Mouse (Mus musculus): ENCODE data around the gene Slc16a6. TPM values are rescaled to one million over a fixed set of nuclear protein-coding genes. Genes with fewer than 3 reads are reported as not detected.

The Slc16a6 gene
- polyA plus RNA-seq, 1 experiment from 2014 or later = 1.2 TPM

- peaks cover 6% of the 10 kb centered on the region for H3K27me3 ChIP-seq
- TF ChIP-seq CTCF (IDR thresholded peaks at IDR 0.05) = peak; percentile 74
- no peak for ATAC-seq
- CTCF ChIA-PET = interaction anchor here (0.7 to 2.3 kb wide), 8 partner anchors 9 to 201 kb away, joined by 3 to 21 read pairs (median 3); no protein-coding TSS in a partner anchor
- no peak for DNase-seq (ENCODE audit: low read depth, low spot score)
- POLR2A ChIA-PET = no interaction called here
- in situ Hi-C loops (cut with MboI; ENCODE audit: low pct_unique_long_range_greater_than_20kb) = loop anchor here (5.0 to 25.0 kb wide), 4 partner anchors 142 to 983 kb away; no protein-coding TSS in a partner anchor
These were observed 27.9 kb downstream of the Slc16a6 start for GRCm38 (mm10) chr11:109445438-109446035.

GRCm38 (mm10) chr11:109444600-109444999 is 28.8 kb downstream of the Slc16a6 start:
- no peak for DNase-seq (ENCODE audit: low read depth, low spot score)
- peak; percentile 32 for TF ChIP-seq CTCF (IDR thresholded peaks at IDR 0.05)
- in situ Hi-C loops (cut with MboI; ENCODE audit: low pct_unique_long_range_greater_than_20kb) = loop anchor here (25.0 kb wide), 1 partner anchor 982 kb away; no protein-coding TSS in a partner anchor
- ATAC-seq = no peak
- ChIA-PET CTCF (interaction anchor here (2.3 kb wide), 2 partner anchors 140 to 175 kb away, joined by 12 to 21 read pairs; no protein-coding TSS in a partner anchor), POLR2A (no interaction called here)
- H3K27me3 ChIP-seq = peaks cover 3% of the 10 kb centered on the region

- ChIA-PET CTCF (interaction anchor here (1.0 to 1.5 kb wide), 3 partner anchors 142 to 177 kb away, joined by 3 to 6 read pairs (median 4); partner anchors contain the start of gene Rgs9), POLR2A (no interaction called here)
- ATAC-seq = no peak
- H3K27me3 ChIP-seq = peaks cover 3% of the 10 kb centered on the region
- peak; percentile 29 for TF ChIP-seq CTCF (IDR thresholded peaks at IDR 0.05)
- in situ Hi-C loops (cut with MboI; ENCODE audit: low pct_unique_long_range_greater_than_20kb) = loop anchor here (25.0 kb wide), 1 partner anchor 981 kb away; no protein-coding TSS in a partner anchor
- no peak for DNase-seq (ENCODE audit: low read depth, low spot score)
These were observed 29.7 kb downstream of the Slc16a6 start for GRCm38 (mm10) chr11:109443468-109444263.

- CTCF ChIA-PET = interaction anchor here (0.8 to 1.5 kb wide), 3 partner anchors 143 to 181 kb away, joined by 3 read pairs; partner anchors contain the start of gene Rgs9
- no peak for TF ChIP-seq CTCF (IDR thresholded peaks at IDR 0.05)
- ATAC-seq (no peak), DNase-seq (ENCODE audit: low read depth, low spot score) (no peak)
- in situ Hi-C loops (cut with MboI; ENCODE audit: low pct_unique_long_range_greater_than_20kb) = loop anchor here (25.0 kb wide), 1 partner anchor 980 kb away; no protein-coding TSS in a partner anchor
- POLR2A ChIA-PET = no interaction called here
- no peaks in the 10 kb centered on the region for H3K27me3 ChIP-seq
These were observed 31.1 kb downstream of the Slc16a6 start for GRCm38 (mm10) chr11:109442166-109442730.

- in situ Hi-C loops (cut with MboI; ENCODE audit: low pct_unique_long_range_greater_than_20kb) = loop anchor here (25.0 kb wide), 1 partner anchor 979 kb away; no protein-coding TSS in a partner anchor
- ChIA-PET CTCF (interaction anchor here (1.3 to 1.6 kb wide), 4 partner anchors 124 to 182 kb away, joined by 3 to 7 read pairs (median 3); no protein-coding TSS in a partner anchor), POLR2A (no interaction called here)
- H3K27me3 ChIP-seq = no peaks in the 10 kb centered on the region
- no peak for DNase-seq (ENCODE audit: low read depth, low spot score)
- peak; percentile 92 for TF ChIP-seq CTCF (IDR thresholded peaks at IDR 0.05)
- ATAC-seq = no peak
These were observed 32.3 kb downstream of the Slc16a6 start for GRCm38 (mm10) chr11:109441119-109441518.

GRCm38 (mm10) chr11:109440641-109441040 is 32.8 kb downstream of the Slc16a6 start:
- CTCF ChIA-PET = interaction anchor here (1.3 to 1.6 kb wide), 5 partner anchors 124 to 197 kb away, joined by 3 to 7 read pairs (median 3); no protein-coding TSS in a partner anchor
- in situ Hi-C loops (cut with MboI; ENCODE audit: low pct_unique_long_range_greater_than_20kb) = loop anchor here (25.0 kb wide), 1 partner anchor 978 kb away; no protein-coding TSS in a partner anchor
- DNase-seq (ENCODE audit: low read depth, low spot score) (no peak), ATAC-seq (no peak)
- no peak for TF ChIP-seq CTCF (IDR thresholded peaks at IDR 0.05)
- H3K27me3 ChIP-seq = no peaks in the 10 kb centered on the region
- POLR2A ChIA-PET = no interaction called here

GRCm38 (mm10) chr11:109439829-109440340 is 33.5 kb downstream of the Slc16a6 start:
- DNase-seq (ENCODE audit: low read depth, low spot score) (no peak), ATAC-seq (no peak)
- CTCF ChIA-PET = interaction anchor here (1.3 to 1.6 kb wide), 4 partner anchors 123 to 196 kb away, joined by 3 to 7 read pairs (median 4); no protein-coding TSS in a partner anchor
- no peak for TF ChIP-seq CTCF (IDR thresholded peaks at IDR 0.05)
- POLR2A ChIA-PET = interaction anchor here (0.6 kb wide), 1 partner anchor 1541 kb away, joined by 3 read pairs; no protein-coding TSS in a partner anchor
- no peaks in the 10 kb centered on the region for H3K27me3 ChIP-seq
- in situ Hi-C loops (cut with MboI; ENCODE audit: low pct_unique_long_range_greater_than_20kb) = loop anchor here (25.0 kb wide), 1 partner anchor 978 kb away; no protein-coding TSS in a partner anchor

DNA sequence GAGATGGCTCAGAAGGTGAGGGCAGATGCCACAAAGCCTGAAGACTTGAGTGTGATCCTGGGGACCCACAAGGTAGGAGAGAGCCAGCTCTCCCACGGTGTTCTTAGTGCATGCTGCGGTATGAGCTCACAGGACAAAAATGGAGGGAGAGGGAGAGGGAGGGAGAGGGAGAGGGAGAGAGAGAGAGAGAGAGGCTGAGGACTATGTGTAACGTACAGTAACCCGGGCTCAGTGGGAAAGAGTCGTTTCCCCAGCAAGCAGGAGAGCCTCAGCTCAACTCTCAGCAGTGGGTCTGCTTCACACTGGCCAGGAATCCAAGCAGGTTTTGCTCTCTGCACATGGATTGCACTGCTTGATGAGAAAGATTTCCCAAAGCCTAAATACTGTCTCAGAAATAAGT is 34.2 kb downstream of the Slc16a6 start:
- ATAC-seq (no peak), DNase-seq (ENCODE audit: low read depth, low spot score) (no peak)
- ChIA-PET POLR2A (interaction anchor here (0.6 to 0.7 kb wide), 3 partner anchors 11 to 1541 kb away, joined by 3 read pairs; no protein-coding TSS in a partner anchor), CTCF (interaction anchor here (0.7 to 1.3 kb wide), 2 partner anchors 110 to 195 kb away, joined by 3 to 4 read pairs; no protein-coding TSS in a partner anchor)
- in situ Hi-C loops (cut with MboI; ENCODE audit: low pct_unique_long_range_greater_than_20kb) = loop anchor here (25.0 kb wide), 1 partner anchor 977 kb away; no protein-coding TSS in a partner anchor
- H3K27me3 ChIP-seq = no peaks in the 10 kb centered on the region
- TF ChIP-seq CTCF (IDR thresholded peaks at IDR 0.05) = no peak

DNA sequence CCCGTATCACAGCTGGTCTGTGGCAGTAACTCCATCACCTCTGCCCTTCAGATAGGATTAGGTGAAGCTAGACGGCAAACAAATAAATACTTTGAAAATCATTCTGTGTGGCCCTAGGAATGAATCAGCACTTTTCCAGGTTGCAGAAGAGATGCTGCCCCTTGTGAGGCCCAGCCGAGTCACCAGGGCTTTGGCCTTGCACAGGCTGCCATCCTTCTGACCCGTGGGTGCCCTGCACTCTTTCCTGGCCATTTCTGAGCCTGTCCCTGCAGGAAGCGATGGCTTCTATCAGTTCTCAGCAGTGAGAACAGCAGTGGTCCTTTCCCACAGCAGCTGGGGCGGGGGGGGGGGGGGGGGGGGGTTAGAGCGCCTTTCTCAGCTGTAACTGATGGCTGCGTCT is 36.5 kb downstream of the Slc16a6 start:
- H3K27me3 ChIP-seq = no peaks in the 10 kb centered on the region
- DNase-seq (ENCODE audit: low read depth, low spot score) (no peak), ATAC-seq (no peak)
- no peak for TF ChIP-seq CTCF (IDR thresholded peaks at IDR 0.05)
- ChIA-PET CTCF (interaction anchor here (0.9 kb wide), 1 partner anchor 9 kb away, joined by 3 read pairs; no protein-coding TSS in a partner anchor), POLR2A (interaction anchor here (0.7 kb wide), 1 partner anchor 127 kb away, joined by 3 read pairs; no protein-coding TSS in a partner anchor)
- in situ Hi-C loops (cut with MboI; ENCODE audit: low pct_unique_long_range_greater_than_20kb) = loop anchor here (25.0 kb wide), 1 partner anchor 975 kb away; no protein-coding TSS in a partner anchor
